Mouse (Mus musculus) urinary bladder, postnatal 4 days (tissue): ENCODE results near the gene H3f3a.

Experiments
- DNase-seq, 2 experiments: peaks; one replicate each; pipeline ENCODE4 v3.0.0; 2021 to 2022; ENCODE audit warnings: low spot score in 2 of 2

H3f3a gene

DNA sequence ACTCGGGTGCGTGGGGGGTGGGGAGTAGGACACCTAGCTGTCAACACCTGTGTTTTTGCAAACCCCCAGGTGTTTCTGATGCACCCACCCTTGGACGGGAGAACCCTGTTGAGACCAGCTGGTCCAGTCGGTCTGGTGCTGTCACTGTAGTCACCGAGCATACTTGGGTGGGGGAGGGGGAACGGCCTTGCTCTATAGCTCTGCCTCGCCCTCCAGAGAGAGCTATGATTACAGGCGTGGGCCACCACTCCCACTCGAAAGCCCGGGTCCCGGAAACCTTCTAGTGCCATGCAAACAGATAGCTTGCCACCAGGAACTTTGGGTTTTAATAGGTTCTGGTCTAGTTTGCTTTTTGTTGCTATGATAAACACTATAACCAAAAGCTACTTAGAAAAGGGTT is 51.6 kb downstream of the H3f3a start:
- DNase-seq: no peak

DNA sequence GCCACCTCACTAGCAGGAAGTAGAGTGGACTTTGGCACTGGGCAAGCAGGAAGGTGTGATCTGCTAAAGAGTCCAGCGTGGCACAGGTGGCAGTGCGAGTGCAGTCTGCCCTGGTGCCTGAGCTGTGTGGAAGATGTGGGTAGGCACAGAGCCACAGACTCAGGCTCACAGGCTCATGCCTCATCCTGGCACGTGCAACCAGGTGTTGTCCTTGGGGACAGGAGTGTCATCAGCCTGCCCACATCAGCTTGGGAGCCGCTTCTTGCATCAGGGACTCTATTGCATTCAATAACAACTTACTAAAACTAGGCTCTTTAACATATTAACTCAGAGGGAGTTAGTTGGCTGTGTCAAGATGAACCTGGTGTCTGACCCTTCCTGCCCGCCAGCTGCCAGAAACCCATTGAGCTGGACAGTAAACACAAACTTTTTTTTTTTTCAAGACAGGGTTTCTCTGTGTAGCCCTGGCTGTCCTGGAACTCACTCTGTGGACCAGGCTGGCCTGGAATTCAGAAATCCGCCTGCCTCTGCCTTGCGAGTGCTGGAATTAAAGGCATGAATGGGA is 55.7 kb downstream of the H3f3a start:
- no peak for DNase-seq

- DNase-seq: no peak
Observed at GRCm38 (mm10) chr1:180757252-180757955, 56.3 kb downstream of the H3f3a start.

GRCm38 (mm10) chr1:180756711-180757110 is 57.0 kb downstream of the H3f3a start:
- no peak for DNase-seq

DNA sequence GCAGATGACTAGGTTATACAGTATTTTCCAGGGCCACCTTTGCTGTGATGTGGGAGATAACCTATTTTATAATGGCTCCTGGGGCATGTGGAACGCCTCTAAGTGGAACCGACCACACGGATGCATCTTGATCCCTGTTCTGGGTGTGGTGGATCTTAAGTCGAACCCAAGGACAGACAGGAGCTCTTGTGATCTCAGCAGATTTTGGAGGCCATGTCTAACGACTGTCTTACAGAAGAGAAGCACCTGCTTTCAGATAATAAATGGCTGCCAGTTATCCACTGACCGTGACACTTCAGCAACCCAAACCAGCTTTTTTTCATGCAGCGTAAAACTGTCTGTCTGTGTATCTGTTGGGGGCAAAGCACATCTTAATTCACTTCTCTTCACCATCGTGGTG is 59.4 kb downstream of the H3f3a start:
- DNase-seq: no peak

GRCm38 (mm10) chr1:180752115-180752514 is 61.6 kb downstream of the H3f3a start:
- no peak for DNase-seq
